ENCODE assay signal across 30 mouse cellular contexts in genomic region chr7:122244584-122244983, GRCm38 (mm10). TPM values are rescaled to one million over a fixed set of nuclear protein-coding genes. Genes with fewer than 3 reads are reported as not detected.
DNase-seq lines count a peak whose midpoint lies in the region; ATAC-seq and TF ChIP-seq lines count a peak whose summit lies in the region.
"Had no signal": no experiment of that assay in that cellular context is flagged by ENCODE, and none has a peak within 500 bp of the region (broad histone marks: within the 10 kb centered on the region; RNA-seq: fewer than 3 reads in every experiment).

No protein-coding gene starts in this region.

- no peak overlapping the region for H3K9ac ChIP-seq in forebrain, embryonic 12.5 days
- H3K9ac ChIP-seq in forebrain, embryonic 15.5 days (replicated peaks) = no peak overlapping the region
- H3K9ac ChIP-seq in intestine, embryonic 15.5 days = no peak overlapping the region
- no peak overlapping the region for H3K9ac ChIP-seq in intestine, postnatal 0 days (ENCODE audit: low read depth, low read length)
- H3K9ac ChIP-seq in neural tube, embryonic 15.5 days (replicated peaks) = no peak overlapping the region
- H3K9ac ChIP-seq: embryonic facial prominence, embryonic 13.5 days; heart, embryonic 15.5 days; hindbrain, embryonic 13.5 days; limb, embryonic 12.5 days; liver, embryonic 15.5 days; lung, embryonic 14.5 days had no signal

- no peaks in the 10 kb centered on the region for H3K36me3 ChIP-seq in forebrain, embryonic 12.5 days (replicated peaks)
- H3K36me3 ChIP-seq in forebrain, embryonic 15.5 days = no peaks in the 10 kb centered on the region
- H3K36me3 ChIP-seq in intestine, embryonic 15.5 days = no peaks in the 10 kb centered on the region
- no peaks in the 10 kb centered on the region for H3K36me3 ChIP-seq in intestine, postnatal 0 days (ENCODE audit: control insufficient read depth, insufficient read depth)
- H3K36me3 ChIP-seq in neural tube, embryonic 15.5 days = no peaks in the 10 kb centered on the region
- H3K36me3 ChIP-seq: embryonic facial prominence, embryonic 13.5 days; G1E; heart, embryonic 10.5 days; heart, embryonic 15.5 days; hindbrain, embryonic 13.5 days; limb, embryonic 12.5 days; liver, embryonic 15.5 days had no signal

- WGBS in forebrain, embryonic 12.5 days = 40% methylated on average over 8 of the region's 8 CpGs
- 27% methylated on average over 8 of the region's 8 CpGs for WGBS in forebrain, embryonic 15.5 days
- WGBS in intestine, embryonic 15.5 days = 71% methylated on average over 8 of the region's 8 CpGs
- 55% methylated on average over 8 of the region's 8 CpGs for WGBS in intestine, postnatal 0 days
- 71% methylated on average over 8 of the region's 8 CpGs for WGBS in neural tube, embryonic 15.5 days

- no peaks in the 10 kb centered on the region for H3K9me3 ChIP-seq in forebrain, embryonic 12.5 days
- no peaks in the 10 kb centered on the region for H3K9me3 ChIP-seq in forebrain, embryonic 15.5 days
- no peaks in the 10 kb centered on the region for H3K9me3 ChIP-seq in intestine, embryonic 15.5 days
- H3K9me3 ChIP-seq in intestine, postnatal 0 days (ENCODE audit: control insufficient read depth) = no peaks in the 10 kb centered on the region
- no peaks in the 10 kb centered on the region for H3K9me3 ChIP-seq in neural tube, embryonic 15.5 days (replicated peaks)
- H3K9me3 ChIP-seq: embryonic facial prominence, embryonic 13.5 days; G1E; heart, embryonic 10.5 days; heart, embryonic 15.5 days; hindbrain, embryonic 13.5 days; limb, embryonic 12.5 days; liver, embryonic 15.5 days had no signal

- peak; percentile 59; the same call in 1 of the 2 replicates for ATAC-seq in forebrain, embryonic 12.5 days (ENCODE audit: low FRiP score)
- ATAC-seq in forebrain, embryonic 15.5 days (replicated peaks) = no peak
- ATAC-seq in intestine, embryonic 15.5 days = peak; percentile 34; the same call in 1 of the 2 replicates
- no peak for ATAC-seq in intestine, postnatal 0 days
- ATAC-seq in neural tube, embryonic 15.5 days (ENCODE audit: low FRiP score) = no peak
- ATAC-seq: intestine, embryonic 16.5 days had no signal

- no peak overlapping the region for H3K4me3 ChIP-seq in forebrain, embryonic 12.5 days (replicated peaks)
- H3K4me3 ChIP-seq in forebrain, embryonic 15.5 days = no peak overlapping the region
- H3K4me3 ChIP-seq in intestine, embryonic 15.5 days (replicated peaks) = no peak overlapping the region
- no peak overlapping the region for H3K4me3 ChIP-seq in intestine, postnatal 0 days (ENCODE audit: low read depth, low read length)
- H3K4me3 ChIP-seq in neural tube, embryonic 15.5 days (replicated peaks) = no peak overlapping the region
- H3K4me3 ChIP-seq: embryonic facial prominence, embryonic 13.5 days; heart, embryonic 10.5 days; heart, embryonic 15.5 days; hindbrain, embryonic 13.5 days; left cerebral cortex, adult 2 months; limb, embryonic 12.5 days; liver, embryonic 15.5 days had no signal

- no peak overlapping the region for H3K4me2 ChIP-seq in forebrain, embryonic 12.5 days
- no peak overlapping the region for H3K4me2 ChIP-seq in forebrain, embryonic 15.5 days (replicated peaks)
- H3K4me2 ChIP-seq in intestine, embryonic 15.5 days (replicated peaks) = no peak overlapping the region
- no peak overlapping the region for H3K4me2 ChIP-seq in intestine, postnatal 0 days (replicated peaks; ENCODE audit: low read depth)
- H3K4me2 ChIP-seq in neural tube, embryonic 15.5 days = no peak overlapping the region
- H3K4me2 ChIP-seq: embryonic facial prominence, embryonic 13.5 days; heart, embryonic 15.5 days; hindbrain, embryonic 13.5 days; limb, embryonic 12.5 days; liver, embryonic 15.5 days; lung, embryonic 14.5 days had no signal

- no peaks in the 10 kb centered on the region for H3K27me3 ChIP-seq in forebrain, embryonic 12.5 days
- no peaks in the 10 kb centered on the region for H3K27me3 ChIP-seq in forebrain, embryonic 15.5 days
- H3K27me3 ChIP-seq in intestine, embryonic 15.5 days (replicated peaks) = no peaks in the 10 kb centered on the region
- H3K27me3 ChIP-seq in intestine, postnatal 0 days (replicated peaks; ENCODE audit: control insufficient read depth, insufficient read depth, low read length) = no peaks in the 10 kb centered on the region
- H3K27me3 ChIP-seq in neural tube, embryonic 15.5 days (replicated peaks) = no peaks in the 10 kb centered on the region
- H3K27me3 ChIP-seq: embryonic facial prominence, embryonic 13.5 days; heart, embryonic 15.5 days; hindbrain, embryonic 13.5 days; liver, embryonic 15.5 days had no signal

- peaks cover 10% of the 10 kb centered on the region for H3K4me1 ChIP-seq in forebrain, embryonic 12.5 days
- H3K4me1 ChIP-seq in forebrain, embryonic 15.5 days = peaks cover 9% of the 10 kb centered on the region
- H3K4me1 ChIP-seq in intestine, embryonic 15.5 days (replicated peaks) = no peaks in the 10 kb centered on the region
- no peaks in the 10 kb centered on the region for H3K4me1 ChIP-seq in intestine, postnatal 0 days (replicated peaks; ENCODE audit: control insufficient read depth, insufficient read depth, low read length)
- H3K4me1 ChIP-seq in neural tube, embryonic 15.5 days = no peaks in the 10 kb centered on the region
- H3K4me1 ChIP-seq: embryonic facial prominence, embryonic 13.5 days; heart, embryonic 10.5 days; heart, embryonic 15.5 days; limb, embryonic 12.5 days; liver, embryonic 15.5 days had no signal

- no peak for TF ChIP-seq CTCF in intestine, postnatal 0 days (IDR thresholded peaks at IDR 0.05; ENCODE audit: low read depth)

- DNase-seq in brain, embryonic 18.5 days (ENCODE audit: low read depth, low spot score) = peak; percentile 1
- no peak for DNase-seq in kidney, adult 18-20 months
- DNase-seq: adrenal gland, adult 8-10 months; cerebellum, adult 11 months; cerebellum, adult 9-10 months; cerebellum, postnatal 36 days; gastrocnemius, postnatal 10 days; kidney, postnatal 14 days; lung, embryonic 14.5 days; lung, postnatal 14 days; midbrain, embryonic 14.5 days; right cerebral cortex, postnatal 14 days; thymus, postnatal 14 days had no signal

- H3K27ac ChIP-seq in forebrain, embryonic 12.5 days = peak overlapping the region; percentile 61; the same call in 1 of the 2 replicates
- H3K27ac ChIP-seq in forebrain, embryonic 15.5 days (replicated peaks) = no peak overlapping the region
- no peak overlapping the region for H3K27ac ChIP-seq in intestine, embryonic 15.5 days
- no peak overlapping the region for H3K27ac ChIP-seq in intestine, postnatal 0 days (ENCODE audit: low read depth, low read length)
- peak overlapping the region; percentile 33; the same call in 1 of the 2 replicates for H3K27ac ChIP-seq in neural tube, embryonic 15.5 days (replicated peaks)
- H3K27ac ChIP-seq: embryonic facial prominence, embryonic 13.5 days; heart, embryonic 10.5 days; heart, embryonic 15.5 days; hindbrain, embryonic 13.5 days; left cerebral cortex, adult 2 months; limb, embryonic 12.5 days; liver, embryonic 15.5 days had no signal

RNA-seq across cellular contexts. Expression of gene Chp2, which starts 25.3 kb away (rescaled TPM):
- polyA plus RNA-seq in forebrain, embryonic 12.5 days (2016; fragmentation: Nextera tagmentation; extraction: Ambion mirVana) = 0.29 and 0.67 TPM in 2 replicates
- 0.31 and 0.83 TPM in 2 replicates for polyA plus RNA-seq in forebrain, embryonic 15.5 days (2015; fragmentation: Nextera tagmentation; extraction: Ambion mirVana)
- polyA plus RNA-seq in intestine, embryonic 15.5 days (2015; fragmentation: Nextera tagmentation; extraction: Ambion mirVana) = 5.7 and 5.8 TPM in 2 replicates
- polyA plus RNA-seq in intestine, postnatal 0 days (2015; fragmentation: Nextera tagmentation; extraction: Ambion mirVana) = 54.5 and 60.2 TPM in 2 replicates
- polyA plus RNA-seq in neural tube, embryonic 15.5 days (2015; fragmentation: Nextera tagmentation; extraction: Ambion mirVana) = 0.64 and 1.5 TPM in 2 replicates
- polyA plus RNA-seq: embryonic facial prominence, embryonic 13.5 days; G1E; limb, embryonic 12.5 days; neural tube, embryonic 11.5 days; stomach, embryonic 14.5 days had no signal

RNA-seq across cellular contexts. Expression of gene Prkcb, which starts 44.0 kb away (rescaled TPM):
- 18.5 and 20.5 TPM in 2 replicates for polyA plus RNA-seq in forebrain, embryonic 12.5 days (2016; fragmentation: Nextera tagmentation; extraction: Ambion mirVana)
- polyA plus RNA-seq in forebrain, embryonic 15.5 days (2015; fragmentation: Nextera tagmentation; extraction: Ambion mirVana) = 42.9 and 48.6 TPM in 2 replicates
- polyA plus RNA-seq in intestine, embryonic 15.5 days (2015; fragmentation: Nextera tagmentation; extraction: Ambion mirVana) = 11.5 and 12.3 TPM in 2 replicates
- polyA plus RNA-seq in intestine, postnatal 0 days (2015; fragmentation: Nextera tagmentation; extraction: Ambion mirVana) = 4.7 and 5.1 TPM in 2 replicates
- 134 and 150 TPM in 2 replicates for polyA plus RNA-seq in neural tube, embryonic 15.5 days (2015; fragmentation: Nextera tagmentation; extraction: Ambion mirVana)
- polyA plus RNA-seq: G1E had no signal

RNA-seq across cellular contexts. Expression of gene Ern2, which starts 58.6 kb away (rescaled TPM):
- polyA plus RNA-seq in forebrain, embryonic 12.5 days (2016; fragmentation: Nextera tagmentation; extraction: Ambion mirVana) = 0.24 and 0.32 TPM in 2 replicates
- polyA plus RNA-seq in forebrain, embryonic 15.5 days (2015; fragmentation: Nextera tagmentation; extraction: Ambion mirVana) = 0.47 and 0.97 TPM in 2 replicates
- polyA plus RNA-seq in intestine, embryonic 15.5 days (2015; fragmentation: Nextera tagmentation; extraction: Ambion mirVana) = 4.8 and 6.2 TPM in 2 replicates
- 4.0 and 4.8 TPM in 2 replicates for polyA plus RNA-seq in intestine, postnatal 0 days (2015; fragmentation: Nextera tagmentation; extraction: Ambion mirVana)
- polyA plus RNA-seq in neural tube, embryonic 15.5 days (2015; fragmentation: Nextera tagmentation; extraction: Ambion mirVana) = 1.5 and 2.0 TPM in 2 replicates
- polyA plus RNA-seq: embryonic facial prominence, embryonic 13.5 days; G1E; heart, embryonic 10.5 days; kidney, embryonic 14.5 days; liver, embryonic 15.5 days; lung, embryonic 14.5 days had no signal

Comparison
In these comparisons a context has a peak if more than half of its experiments do, and no peak if none do; other contexts are left out.
1. ATAC-seq: peak in forebrain, embryonic 12.5 days (single experiment) and intestine, embryonic 15.5 days (single experiment); none in forebrain, embryonic 15.5 days (single experiment), intestine, postnatal 0 days (single experiment) and neural tube, embryonic 15.5 days (single experiment).
2. H3K27ac ChIP-seq: peak in forebrain, embryonic 12.5 days (single experiment) and neural tube, embryonic 15.5 days (single experiment); none in forebrain, embryonic 15.5 days (single experiment), intestine, embryonic 15.5 days (single experiment) and intestine, postnatal 0 days (single experiment).